Mouse (Mus musculus) hindbrain, embryonic 16.5 days (tissue): ENCODE measurements around the gene Gm2a. TPM values are rescaled to one million over a fixed set of nuclear protein-coding genes. Genes with fewer than 3 reads are reported as not detected.

Experiments
- ATAC-seq: fragments of 200-750 bp; cut with Nextera tagmentation; 2 replicates; pipeline ENCODE4 v1.8.0; 2017; ENCODE audit warnings: moderate TSS enrichment, moderate library complexity
- H3K27ac ChIP-seq: fragments of 300-500 bp; sonication (generic); 2 replicates; pipeline ENCODE4 v1.5.1; 2014; ENCODE audit warnings: low read depth, mild to moderate bottlenecking, control low read depth, low read length, moderate library complexity
- H3K27me3 ChIP-seq: fragments of 300-500 bp; sonication (generic); replicated peaks from 2 replicates; pipeline ENCODE4 v1.6.1; 2014; ENCODE audit warnings: low read length; ENCODE audit not compliant: control insufficient read depth, insufficient read depth
- H3K36me3 ChIP-seq: fragments of 300-500 bp; sonication (generic); 2 replicates; pipeline ENCODE4 v1.6.1; 2014; ENCODE audit warnings: mild to moderate bottlenecking, low read length, moderate library complexity, mixed read lengths; ENCODE audit not compliant: control insufficient read depth, insufficient read depth
- H3K4me1 ChIP-seq: fragments of 300-500 bp; sonication (generic); 2 replicates; pipeline ENCODE4 v1.6.1; 2014; ENCODE audit warnings: low read depth, low read length; ENCODE audit not compliant: control insufficient read depth, insufficient read depth
- H3K4me2 ChIP-seq: fragments of 300-500 bp; sonication (generic); 2 replicates; pipeline ENCODE4 v1.6.1; 2014; ENCODE audit warnings: mild to moderate bottlenecking, low read length, control low read depth, moderate library complexity
- H3K4me3 ChIP-seq: fragments of 300-500 bp; sonication (generic); 2 replicates; pipeline ENCODE4 v1.5.1; 2014; ENCODE audit warnings: mild to moderate bottlenecking, low read length, control low read depth, moderate library complexity
- H3K9ac ChIP-seq: fragments of 300-500 bp; sonication (generic); 2 replicates; pipeline ENCODE4 v1.6.1; 2014; ENCODE audit warnings: low read depth, mild to moderate bottlenecking, control low read depth, low read length, moderate library complexity
- H3K9me3 ChIP-seq: fragments of 300-500 bp; sonication (generic); 2 replicates; pipeline ENCODE4 v1.6.1; 2014; ENCODE audit warnings: mild to moderate bottlenecking, low read length, moderate library complexity; ENCODE audit not compliant: control insufficient read depth
- WGBS: fragments of 180-500 bp; shearing (Covaris S2); extraction: QIAGEN DNeasy Blood & Tissue Kit; methylation state at CpG from one replicate; pipeline ENCODE4 v1.1.7; 2014; 5-methylcytosine and 5-hydroxymethylcytosine counted together
- polyA plus RNA-seq: library from polyadenylated mRNA; unstranded; fragments of >200 nt; fragmentation: Nextera tagmentation; extraction: Ambion mirVana; gene quantifications from 2 replicates; pipeline ENCODE4 v1.2.1, GENCODE M21; 2015

Gm2a gene
- polyA plus RNA-seq, 1 experiment from 2014 or later = 45.8 TPM

GRCm38 (mm10) chr11:55073191-55073590 lies 24.7 kb upstream of the Gm2a start:
- no peak for ATAC-seq
- 70% methylated on average over 10 of the region's 10 CpGs for WGBS
- H3K4me2 ChIP-seq = no peak overlapping the region
- no peak overlapping the region for H3K9ac ChIP-seq
- H3K27ac ChIP-seq = no peak overlapping the region
- peaks cover 11% of the 10 kb centered on the region for H3K4me1 ChIP-seq
- no peaks in the 10 kb centered on the region for H3K36me3 ChIP-seq
- H3K9me3 ChIP-seq = no peaks in the 10 kb centered on the region
- no peaks in the 10 kb centered on the region for H3K27me3 ChIP-seq
- no peak overlapping the region for H3K4me3 ChIP-seq

- H3K4me1 ChIP-seq = peaks cover 11% of the 10 kb centered on the region
- 61% methylated on average over 2 of the region's 2 CpGs for WGBS
- H3K9ac ChIP-seq = no peak overlapping the region
- ATAC-seq = no peak
- no peaks in the 10 kb centered on the region; the same call in 1 of the 2 replicates for H3K27me3 ChIP-seq
- H3K36me3 ChIP-seq = no peaks in the 10 kb centered on the region
- H3K27ac ChIP-seq = no peak overlapping the region
- H3K4me3 ChIP-seq = no peak overlapping the region
- no peaks in the 10 kb centered on the region for H3K9me3 ChIP-seq
- H3K4me2 ChIP-seq = no peak overlapping the region
Observed at GRCm38 (mm10) chr11:55075602-55076001, 22.3 kb upstream of the Gm2a start.

- WGBS = 90% methylated on average over 5 of the region's 5 CpGs
Observed at GRCm38 (mm10) chr11:55076234-55076633, 21.7 kb upstream of the Gm2a start.

GRCm38 (mm10) chr11:55077331-55078231 lies 20.3 kb upstream of the Gm2a start, which contains the start of gene Ccdc69:
TSS of gene Ccdc69 (minus strand) at chr11:55078131.
- no peak within 1 kb of the TSS for H3K27ac ChIP-seq
- H3K9me3 ChIP-seq = no peaks in the 10 kb centered on the region
- peak within 1 kb of the TSS; percentile 62 for H3K9ac ChIP-seq

More at GRCm38 (mm10) chr11:55076234-55076633, 21.7 kb upstream of the Gm2a start:
- Histone ChIP-seq H3K36me3 (no peaks in the 10 kb centered on the region), H3K27me3 (no peaks in the 10 kb centered on the region; the same call in 1 of the 2 replicates), H3K4me2 (no peak overlapping the region), H3K9ac (no peak overlapping the region), H3K4me1 (peaks cover 11% of the 10 kb centered on the region), H3K4me3 (no peak overlapping the region), H3K9me3 (no peaks in the 10 kb centered on the region), H3K27ac (no peak overlapping the region)
- no peak for ATAC-seq

GRCm38 (mm10) chr11:55078502-55078901 lies 19.4 kb upstream of the Gm2a start:
- H3K4me3 ChIP-seq = no peak overlapping the region

More at GRCm38 (mm10) chr11:55077331-55078231, 20.3 kb upstream of the Gm2a start, which contains the start of gene Ccdc69:
- no peaks in the 10 kb centered on the region for H3K36me3 ChIP-seq
- peak; percentile 54 for ATAC-seq
- peak within 1 kb of the TSS; percentile 84 for H3K4me2 ChIP-seq
- no peaks in the 10 kb centered on the region; the same call in 1 of the 2 replicates for H3K27me3 ChIP-seq
- peaks cover 11% of the 10 kb centered on the region for H3K4me1 ChIP-seq
- under 1% methylated on average over 47 of the region's 50 CpGs for WGBS
- peak within 1 kb of the TSS; percentile 44 for H3K4me3 ChIP-seq

GRCm38 (mm10) chr11:55079180-55079579 lies 18.7 kb upstream of the Gm2a start:
- 63% methylated on average over 4 of the region's 4 CpGs for WGBS

More at GRCm38 (mm10) chr11:55078502-55078901, 19.4 kb upstream of the Gm2a start:
- Histone ChIP-seq H3K27me3 (no peaks in the 10 kb centered on the region; the same call in 1 of the 2 replicates), H3K4me1 (peaks cover 11% of the 10 kb centered on the region), H3K9me3 (no peaks in the 10 kb centered on the region), H3K4me2 (peak overlapping the region; percentile 84), H3K36me3 (no peaks in the 10 kb centered on the region), H3K27ac (no peak overlapping the region), H3K9ac (no peak overlapping the region)
- ATAC-seq = no peak
- 48% methylated on average over 3 of the region's 3 CpGs for WGBS

GRCm38 (mm10) chr11:55081206-55081605 lies 16.7 kb upstream of the Gm2a start:
- Histone ChIP-seq H3K27ac (no peak overlapping the region), H3K4me2 (no peak overlapping the region), H3K36me3 (no peaks in the 10 kb centered on the region), H3K9ac (no peak overlapping the region), H3K9me3 (no peaks in the 10 kb centered on the region), H3K27me3 (no peaks in the 10 kb centered on the region; the same call in 1 of the 2 replicates), H3K4me3 (no peak overlapping the region), H3K4me1 (peaks cover 11% of the 10 kb centered on the region)
- ATAC-seq = no peak
- 93% methylated on average over 9 of the region's 9 CpGs for WGBS

More at GRCm38 (mm10) chr11:55079180-55079579, 18.7 kb upstream of the Gm2a start:
- no peak for ATAC-seq
- Histone ChIP-seq H3K27me3 (no peaks in the 10 kb centered on the region; the same call in 1 of the 2 replicates), H3K27ac (no peak overlapping the region), H3K4me3 (no peak overlapping the region), H3K36me3 (no peaks in the 10 kb centered on the region), H3K4me1 (peaks cover 11% of the 10 kb centered on the region), H3K4me2 (no peak overlapping the region), H3K9ac (no peak overlapping the region), H3K9me3 (no peaks in the 10 kb centered on the region)

- Histone ChIP-seq H3K36me3 (no peaks in the 10 kb centered on the region), H3K27me3 (no peaks in the 10 kb centered on the region; the same call in 1 of the 2 replicates), H3K4me1 (no peaks in the 10 kb centered on the region), H3K9ac (no peak overlapping the region), H3K4me2 (no peak overlapping the region), H3K27ac (no peak overlapping the region), H3K4me3 (no peak overlapping the region), H3K9me3 (no peaks in the 10 kb centered on the region)
- no peak for ATAC-seq
- 70% methylated on average over 4 of the region's 4 CpGs for WGBS
Observed at GRCm38 (mm10) chr11:55084629-55085028, 13.3 kb upstream of the Gm2a start.

- WGBS = 55% methylated on average over 5 of the region's 5 CpGs
- Histone ChIP-seq H3K27ac (no peak overlapping the region), H3K9me3 (no peaks in the 10 kb centered on the region), H3K4me2 (no peak overlapping the region), H3K9ac (no peak overlapping the region), H3K4me1 (no peaks in the 10 kb centered on the region), H3K27me3 (no peaks in the 10 kb centered on the region), H3K4me3 (no peak overlapping the region), H3K36me3 (no peaks in the 10 kb centered on the region)
- ATAC-seq = no peak
Observed at GRCm38 (mm10) chr11:55085396-55085795, 12.5 kb upstream of the Gm2a start.
